21 mouse cellular contexts compared by ENCODE assay signal in genomic region chr16:92821596-92821937, GRCm38 (mm10). TPM values are rescaled to one million over a fixed set of nuclear protein-coding genes. Genes with fewer than 3 reads are reported as not detected.
DNase-seq lines count a peak whose midpoint lies in the region; ATAC-seq and TF ChIP-seq lines count a peak whose summit lies in the region.
"Had no signal": no experiment of that assay in that cellular context is flagged by ENCODE, and none has a peak within 500 bp of the region (broad histone marks: within the 10 kb centered on the region; RNA-seq: fewer than 3 reads in every experiment).

No protein-coding gene starts in this region.

- no peak overlapping the region for H3K9ac ChIP-seq in liver, embryonic 16.5 days (ENCODE audit: low read depth, low read length)
- no peak overlapping the region for H3K9ac ChIP-seq in hindbrain, postnatal 0 days (replicated peaks; ENCODE audit: low read length)
- H3K9ac ChIP-seq: forebrain, postnatal 0 days; lung, embryonic 15.5 days had no signal

- no peaks in the 10 kb centered on the region for H3K9me3 ChIP-seq in megakaryocyte, embryonic 14.5 days
- H3K9me3 ChIP-seq in liver, embryonic 16.5 days (replicated peaks; ENCODE audit: control insufficient read depth, low read length): no peaks in the 10 kb centered on the region
- H3K9me3 ChIP-seq in hindbrain, postnatal 0 days (ENCODE audit: low read length): no peaks in the 10 kb centered on the region
- H3K9me3 ChIP-seq: embryonic facial prominence, embryonic 10.5 days; lung, embryonic 15.5 days; midbrain, embryonic 10.5 days had no signal

- H3K27me3 ChIP-seq in megakaryocyte, embryonic 14.5 days (replicated peaks): no peaks in the 10 kb centered on the region
- H3K27me3 ChIP-seq in liver, embryonic 16.5 days (ENCODE audit: control insufficient read depth, insufficient read depth, low read depth, low read length): no peaks in the 10 kb centered on the region
- H3K27me3 ChIP-seq in splenic B cell, adult 2 months (ENCODE audit: control insufficient read depth, insufficient read depth, low read length, poor library complexity, severe bottlenecking): no peaks in the 10 kb centered on the region
- no peaks in the 10 kb centered on the region for H3K27me3 ChIP-seq in hindbrain, postnatal 0 days (ENCODE audit: insufficient read depth, low read length)
- H3K27me3 ChIP-seq: lung, embryonic 15.5 days had no signal

- peak overlapping the region; percentile 95 for H3K4me3 ChIP-seq in megakaryocyte, embryonic 14.5 days (replicated peaks)
- no peak overlapping the region for H3K4me3 ChIP-seq in bone marrow, adult 2 months (replicated peaks; ENCODE audit: control insufficient read depth, low read depth, low read length)
- no peak overlapping the region; the same call in 1 of the 2 replicates for H3K4me3 ChIP-seq in liver, embryonic 16.5 days (ENCODE audit: low read depth, low read length)
- no peak overlapping the region for H3K4me3 ChIP-seq in hindbrain, postnatal 0 days (ENCODE audit: low read length)
- H3K4me3 ChIP-seq: embryonic facial prominence, embryonic 10.5 days; lung, embryonic 15.5 days; midbrain, embryonic 10.5 days had no signal

- H3K4me2 ChIP-seq in liver, embryonic 16.5 days (ENCODE audit: low read depth, low read length): peak overlapping the region; percentile 75
- H3K4me2 ChIP-seq in hindbrain, postnatal 0 days (ENCODE audit: low read depth, low read length): no peak overlapping the region
- H3K4me2 ChIP-seq: lung, embryonic 15.5 days had no signal

- WGBS in bone marrow, adult 2 months: 8% methylated on average over 5 of the region's 5 CpGs
- WGBS in liver, embryonic 16.5 days (ENCODE audit: insufficient replicate concordance): 14% methylated on average over 5 of the region's 5 CpGs
- WGBS in hindbrain, postnatal 0 days: 70% methylated on average over 5 of the region's 5 CpGs

- TF ChIP-seq CTCF in bone marrow, adult 2 months (IDR thresholded peaks at IDR 0.05; ENCODE audit: control insufficient read depth, insufficient read depth, low read length): no peak
- TF ChIP-seq CTCF in hindbrain, postnatal 0 days (IDR thresholded peaks at IDR 0.05; ENCODE audit: low read depth): no peak

- H3K4me1 ChIP-seq in megakaryocyte, embryonic 14.5 days: peaks cover 83% of the 10 kb centered on the region
- H3K4me1 ChIP-seq in bone marrow, adult 2 months (ENCODE audit: control insufficient read depth, insufficient read depth, low read length): peaks cover 17% of the 10 kb centered on the region
- H3K4me1 ChIP-seq in liver, embryonic 16.5 days (ENCODE audit: control insufficient read depth, low read depth, low read length): peaks cover 68% of the 10 kb centered on the region
- H3K4me1 ChIP-seq in hindbrain, postnatal 0 days (ENCODE audit: insufficient read depth, low read length): no peaks in the 10 kb centered on the region; the same call in 1 of the 2 replicates

- no peak for TF ChIP-seq POLR2A in bone marrow, adult 2 months (IDR thresholded peaks at IDR 0.05; ENCODE audit: borderline replicate concordance, control insufficient read depth, low read depth, low read length)

- no peak for ATAC-seq in megakaryocyte, adult 5-6 weeks (ENCODE audit: poor library complexity, severe bottlenecking)
- no peak for ATAC-seq in liver, embryonic 16.5 days (ENCODE audit: low read depth)
- no peak for ATAC-seq in hindbrain, postnatal 0 days
- ATAC-seq: forebrain, postnatal 0 days had no signal

- H3K27ac ChIP-seq in bone marrow, adult 2 months (ENCODE audit: control insufficient read depth, insufficient read depth, low read depth, low read length, poor library complexity): peak overlapping the region; percentile 74
- peak overlapping the region; percentile 71 for H3K27ac ChIP-seq in liver, embryonic 16.5 days (ENCODE audit: low read length)
- H3K27ac ChIP-seq in hindbrain, postnatal 0 days: no peak overlapping the region
- H3K27ac ChIP-seq: kidney, postnatal 0 days; lung, embryonic 15.5 days; midbrain, embryonic 10.5 days had no signal

- H3K36me3 ChIP-seq in megakaryocyte, embryonic 14.5 days (replicated peaks; ENCODE audit: low read length): peaks cover 74% of the 10 kb centered on the region
- no peaks in the 10 kb centered on the region for H3K36me3 ChIP-seq in liver, embryonic 16.5 days (ENCODE audit: control insufficient read depth, insufficient read depth)
- H3K36me3 ChIP-seq in splenic B cell, adult 2 months (ENCODE audit: control insufficient read depth, insufficient read depth, low read length, poor library complexity, severe bottlenecking): no peaks in the 10 kb centered on the region; the same call in 1 of the 2 replicates
- no peaks in the 10 kb centered on the region for H3K36me3 ChIP-seq in hindbrain, postnatal 0 days (ENCODE audit: insufficient read depth, low read length)
- H3K36me3 ChIP-seq: embryonic facial prominence, embryonic 10.5 days; lung, embryonic 15.5 days; midbrain, embryonic 10.5 days had no signal

- DNase-seq in splenic B cell, adult 2 months (ENCODE audit: low read depth, low spot score): peak; percentile 64
- DNase-seq in hindbrain, postnatal 0 days (ENCODE audit: low spot score): no peak
- DNase-seq in cerebellum, adult 11 months: no peak
- no peak for DNase-seq in layer of hippocampus, postnatal 10 days (ENCODE audit: low spot score in 2 of 2)
- DNase-seq: adrenal gland, postnatal 25 days; cerebellum, postnatal 10 days; forebrain, postnatal 0 days; gastrocnemius, postnatal 14 days; heart, adult 11 months; heart, postnatal 14 days; kidney, adult 2 months; lung, postnatal 36 days; right cerebral cortex, postnatal 14 days had no signal

RNA-seq across cellular contexts. Expression of gene Runx1, which starts 4.4 kb away (rescaled TPM):
- polyA plus RNA-seq in megakaryocyte, embryonic 14.5 days (2012; ENCODE audit: insufficient read depth, low replicate concordance): 322 and 895 TPM in 2 replicates
- total RNA-seq in megakaryocyte, adult 5-6 weeks (2015): 93.4 and 112 TPM in 2 replicates
- total RNA-seq in megakaryocyte, adult 5-6 weeks (2017): 44.7 and 61.5 TPM in 2 replicates
- polyA plus RNA-seq in bone marrow, adult 2 months (2011; ENCODE audit: insufficient read depth, insufficient read length, low replicate concordance, missing spikeins): 15.8 and 24.5 TPM in 2 replicates
- 4.1 and 4.4 TPM in 2 replicates for polyA plus RNA-seq in liver, embryonic 16.5 days (2015; fragmentation: Nextera tagmentation; extraction: Ambion mirVana)
- total RNA-seq in hindbrain, postnatal 0 days (2014; rRNA removed): 2.2 and 3.5 TPM in 2 replicates
- 1.1 and 1.3 TPM in 2 replicates for polyA plus RNA-seq in hindbrain, postnatal 0 days (2015; fragmentation: Nextera tagmentation; extraction: Ambion mirVana)
- total RNA-seq in layer of hippocampus, postnatal 10 days (2021): 1 to 10 TPM in 1 of 2 experiments, under 1 TPM in 1; 0.69 to 1.1 TPM

Comparison
In these comparisons a context has a peak if more than half of its experiments do, and no peak if none do; other contexts are left out.
1. RNA of gene Runx1, which starts 4.4 kb away (polyA plus RNA-seq): 322 to 895 TPM in megakaryocyte, embryonic 14.5 days; 15.8 to 24.5 TPM in bone marrow, adult 2 months, 4.1 to 4.4 TPM in liver, embryonic 16.5 days and 1.1 to 1.3 TPM in hindbrain, postnatal 0 days; every median in the first group is over 10 times any median in the second.